Mouse (Mus musculus) heart, adult 2 months (tissue): ENCODE data around the gene Clcn2. TPM values are rescaled to one million over a fixed set of nuclear protein-coding genes. Genes with fewer than 3 reads are reported as not detected.

Experiments
- DNase-seq, 2 experiments: peaks; one replicate each; pipeline ENCODE4 v3.0.0; 2021
- H3K27ac ChIP-seq: fragments of 200-600 bp; 2 replicates; pipeline ENCODE4 v1.8.1; 2022
- H3K27me3 ChIP-seq: fragments of 200-500 bp; 2 replicates; pipeline ENCODE4 v1.6.1; 2012; ENCODE audit warnings: mild to moderate bottlenecking, low read length, inconsistent platforms, mixed read lengths; ENCODE audit not compliant: control insufficient read depth, insufficient read depth
- H3K36me3 ChIP-seq: fragments of 200-500 bp; 2 replicates; pipeline ENCODE4 v1.6.1; 2012; ENCODE audit warnings: low read length, inconsistent platforms; ENCODE audit not compliant: control insufficient read depth, insufficient read depth
- H3K4me1 ChIP-seq: fragments of 200-500 bp; 2 replicates; pipeline ENCODE4 v1.6.1; 2011; ENCODE audit warnings: low read length; ENCODE audit not compliant: control insufficient read depth, insufficient read depth
- H3K4me3 ChIP-seq: fragments of 200-600 bp; 2 replicates; pipeline ENCODE4 v1.8.1; 2022
- H3K79me2 ChIP-seq: fragments of 200-500 bp; replicated peaks from 2 replicates; pipeline ENCODE4 v1.6.1; 2012; ENCODE audit warnings: mild to moderate bottlenecking, inconsistent platforms, low read length, moderate library complexity, mixed read lengths; ENCODE audit not compliant: control insufficient read depth, insufficient read depth
- H3K9ac ChIP-seq: fragments of 200-500 bp; 2 replicates; pipeline ENCODE4 v1.6.1; 2012; ENCODE audit warnings: low read depth, mild to moderate bottlenecking, control low read depth, inconsistent platforms, low read length, mixed read lengths
- CTCF ChIP-seq: fragments of 200-600 bp; IDR thresholded peaks from 2 replicates; pipeline ENCODE4 v1.8.1; 2022; ENCODE audit warnings: antibody characterized with exemption, mild to moderate bottlenecking, moderate library complexity
- EP300 ChIP-seq: fragments of 200-500 bp; IDR thresholded peaks from 2 replicates; pipeline ENCODE4 v1.6.1; 2011; ENCODE audit warnings: low read depth, low read length, control low read depth; ENCODE audit not compliant: insufficient read depth
- POLR2A ChIP-seq: fragments of 200-500 bp; IDR thresholded peaks from 2 replicates; pipeline ENCODE4 v1.6.1; 2011; ENCODE audit warnings: mild to moderate bottlenecking, low read depth, low read length, control low read depth; ENCODE audit not compliant: insufficient read depth
- WGBS: fragments of 180-500 bp; shearing (Covaris S2); methylation state at CpG from one replicate; pipeline ENCODE4 v1.1.7; 2018; 5-methylcytosine and 5-hydroxymethylcytosine counted together
- intact Hi-C: fragments of 180-260 bp; cut with DNase I; formaldehyde crosslinking; loops from one replicate; pipeline ENCODE4 v1.15.1; 2025
- polyA plus RNA-seq: library from polyadenylated mRNA; depleted of rRNA; stranded (reverse); fragments of >200 nt; gene quantifications from 2 replicates; pipeline ENCODE4 v1.2.3, GENCODE M21; 2012
- total RNA-seq, 2 experiments: library from RNA; stranded (reverse); gene quantifications; 2 replicates each; pipeline ENCODE4 v1.2.3; 2021

The Clcn2 gene
- total and polyA plus RNA-seq, 3 experiments, result 1.3 to 8.0 (median 1.8) TPM

- no peaks in the 10 kb centered on the region for H3K36me3 ChIP-seq
- H3K9ac ChIP-seq, result no peak overlapping the region
- H3K27me3 ChIP-seq, result no peaks in the 10 kb centered on the region
- no peak overlapping the region for H3K27ac ChIP-seq
- no peak overlapping the region for H3K4me3 ChIP-seq
- no peak for TF ChIP-seq CTCF
- TF ChIP-seq POLR2A, result no peak
- no peak for TF ChIP-seq EP300
- WGBS, result 72% methylated on average over 11 of the region's 11 CpGs
- H3K79me2 ChIP-seq, result no peaks in the 10 kb centered on the region
- intact Hi-C loops, result loop anchor here (5.0 kb wide), 2 partner anchors 167 to 217 kb away; partner anchors contain the start of genes Abcf3 and Eif2b5
- H3K4me1 ChIP-seq, result peaks cover 4% of the 10 kb centered on the region
- DNase-seq, result no peak
Observed at GRCm38 (mm10) chr16:20714307-20715080, 3.1 kb downstream of the Clcn2 start.

GRCm38 (mm10) chr16:20712889-20713288 is 4.7 kb downstream of the Clcn2 start:
- Histone ChIP-seq H3K79me2 (no peaks in the 10 kb centered on the region), H3K9ac (no peak overlapping the region), H3K4me3 (no peak overlapping the region), H3K27me3 (no peaks in the 10 kb centered on the region), H3K4me1 (peaks cover 2% of the 10 kb centered on the region), H3K36me3 (no peaks in the 10 kb centered on the region), H3K27ac (no peak overlapping the region)
- no peak for DNase-seq
- 75% methylated on average over 7 of the region's 7 CpGs for WGBS
- TF ChIP-seq CTCF (no peak), POLR2A (no peak), EP300 (no peak)
- intact Hi-C loops, result no loop called here

- WGBS, result 86% methylated on average over 9 of the region's 9 CpGs
- no peak overlapping the region for H3K4me3 ChIP-seq
- no peaks in the 10 kb centered on the region for H3K36me3 ChIP-seq
- no peaks in the 10 kb centered on the region for H3K79me2 ChIP-seq
- no peak for DNase-seq
- H3K9ac ChIP-seq, result no peak overlapping the region
- H3K27ac ChIP-seq, result no peak overlapping the region
- intact Hi-C loops, result no loop called here
- H3K4me1 ChIP-seq, result peaks cover 2% of the 10 kb centered on the region
- TF ChIP-seq EP300 (no peak), POLR2A (no peak), CTCF (no peak)
- H3K27me3 ChIP-seq, result no peaks in the 10 kb centered on the region
Observed at GRCm38 (mm10) chr16:20712190-20712589, 5.4 kb downstream of the Clcn2 start.

- Histone ChIP-seq H3K4me3 (no peak overlapping the region), H3K27ac (no peak overlapping the region), H3K79me2 (no peaks in the 10 kb centered on the region), H3K36me3 (no peaks in the 10 kb centered on the region), H3K27me3 (no peaks in the 10 kb centered on the region), H3K9ac (no peak overlapping the region), H3K4me1 (no peaks in the 10 kb centered on the region)
- DNase-seq, result no peak
- WGBS, result 79% methylated on average over 4 of the region's 4 CpGs
- no peak for TF ChIP-seq POLR2A
- peak; percentile 31; the same call in 1 of the 2 replicates for TF ChIP-seq CTCF
- intact Hi-C loops, result no loop called here
Observed at GRCm38 (mm10) chr16:20710810-20711209, 6.7 kb downstream of the Clcn2 start.

- TF ChIP-seq CTCF (no peak), EP300 (no peak), POLR2A (no peak)
- no peak for DNase-seq
- Histone ChIP-seq H3K4me3 (no peak overlapping the region), H3K9ac (no peak overlapping the region), H3K27me3 (no peaks in the 10 kb centered on the region), H3K27ac (no peak overlapping the region), H3K36me3 (no peaks in the 10 kb centered on the region), H3K4me1 (no peaks in the 10 kb centered on the region), H3K79me2 (no peaks in the 10 kb centered on the region)
- intact Hi-C loops, result no loop called here
- 92% methylated on average over 11 of the region's 11 CpGs for WGBS
Observed at GRCm38 (mm10) chr16:20710370-20710769, 7.2 kb downstream of the Clcn2 start.

- Histone ChIP-seq H3K4me1 (no peaks in the 10 kb centered on the region), H3K27ac (no peak overlapping the region), H3K79me2 (no peaks in the 10 kb centered on the region), H3K36me3 (no peaks in the 10 kb centered on the region), H3K9ac (no peak overlapping the region), H3K4me3 (no peak overlapping the region), H3K27me3 (no peaks in the 10 kb centered on the region)
- peak in 1 of 2 experiments; percentile 58 for DNase-seq
- intact Hi-C loops, result loop anchor here (2.0 kb wide), 1 partner anchor 56 kb away; no protein-coding TSS in a partner anchor
- WGBS, result 77% methylated on average over 19 of the region's 19 CpGs
- TF ChIP-seq POLR2A (no peak), EP300 (no peak), CTCF (peak; percentile 81)
Observed at GRCm38 (mm10) chr16:20708939-20709734, 8.4 kb downstream of the Clcn2 start.
